Mouse (Mus musculus): Measurements from ENCODE around the gene Hist1h3a. TPM values are rescaled to one million over a fixed set of nuclear protein-coding genes. Genes with fewer than 3 reads are reported as not detected.

Hist1h3a gene
- 384 to 431 TPM (median 397 TPM) in 4 replicates for total RNA-seq (2023; ENCODE audit: inconsistent age)

GRCm38 (mm10) chr13:23761871-23762821 lies at the start of gene Hist1h3a:
TSS of gene Hist1h3a (minus strand) at chr13:23762386.

GRCm38 (mm10) chr13:23806422-23807052 lies 44.4 kb upstream of the Hist1h3a start, which contains the start of gene Slc17a2:
TSS of gene Slc17a2 (plus strand) at chr13:23806993.

GRCm38 (mm10) chr13:23769613-23770012 lies 7.4 kb upstream of the Hist1h3a start, which contains the start of gene Trim38:
TSS of gene Trim38 (plus strand) at chr13:23769913.

GRCm38 (mm10) chr13:23763586-23764323 lies 1.6 kb upstream of the Hist1h3a start, which contains the start of gene Hist1h1a:
TSS of gene Hist1h1a (plus strand) at chr13:23763666.

GRCm38 (mm10) chr13:23760972-23761864 lies 968 bp downstream of the Hist1h3a start, which contains the start of gene Hist1h4a:
TSS of gene Hist1h4a (minus strand) at chr13:23761230.

GRCm38 (mm10) chr13:23756790-23757189 lies 5.4 kb downstream of the Hist1h3a start, which contains the start of gene Hist1h4b:
TSS of gene Hist1h4b (plus strand) at chr13:23757013.

GRCm38 (mm10) chr13:23752067-23752741 lies 10.0 kb downstream of the Hist1h3a start, which contains the start of gene Hist1h3b:
TSS of gene Hist1h3b (plus strand) at chr13:23752267.

GRCm38 (mm10) chr13:23750839-23751477 lies 11.2 kb downstream of the Hist1h3a start, which contains the start of gene Hist1h2ab:
TSS of gene Hist1h2ab (plus strand) at chr13:23751126.

GRCm38 (mm10) chr13:23746201-23747080 lies 15.7 kb downstream of the Hist1h3a start, which contains the start of gene Hist1h2bb:
TSS of gene Hist1h2bb (plus strand) at chr13:23746734.

GRCm38 (mm10) chr13:23745381-23746161 lies 16.6 kb downstream of the Hist1h3a start, which contains the start of gene Hist1h3c:
TSS of gene Hist1h3c (minus strand) at chr13:23745602.

GRCm38 (mm10) chr13:23738677-23739068 lies 23.5 kb downstream of the Hist1h3a start, which contains the start of gene Hist1h1c:
TSS of gene Hist1h1c (plus strand) at chr13:23738808.

Other genes starting within 250 kb of the Hist1h3a start
- gene Hist1h4h, start 231.3 kb downstream of the Hist1h3a start, total RNA-seq (2023; ENCODE audit: inconsistent age): 380 to 493 TPM (median 419 TPM) in 4 replicates
- 18.4 to 42.2 TPM (median 32.0 TPM) in 4 replicates for gene Hist1h2af, start 228.5 kb downstream of the Hist1h3a start, total RNA-seq (2023; ENCODE audit: inconsistent age)
- 5.1 to 15.0 TPM (median 8.0 TPM) in 4 replicates for gene Hist1h3g, start 227.0 kb downstream of the Hist1h3a start, total RNA-seq (2023; ENCODE audit: inconsistent age)
- gene Hist1h2bh, start 219.0 kb downstream of the Hist1h3a start, total RNA-seq (2023; ENCODE audit: inconsistent age): 11.3 to 16.6 TPM (median 13.7 TPM) in 4 replicates
- 123 to 144 TPM (median 124 TPM) in 4 replicates for gene Hist1h3f, start 218.3 kb downstream of the Hist1h3a start, total RNA-seq (2023; ENCODE audit: inconsistent age)
- gene Hist1h4f, start 210.7 kb downstream of the Hist1h3a start, total RNA-seq (2023; ENCODE audit: inconsistent age): 90.4 to 98.1 TPM (median 92.8 TPM) in 4 replicates
- gene Hist1h1d, start 209.1 kb downstream of the Hist1h3a start, total RNA-seq (2023; ENCODE audit: inconsistent age): 25.4 to 29.9 TPM (median 27.1 TPM) in 4 replicates
- gene Hist1h3e, start 200.0 kb downstream of the Hist1h3a start, total RNA-seq (2023; ENCODE audit: inconsistent age): 304 to 393 TPM (median 327 TPM) in 4 replicates
- gene Hist1h2ae, start 191.2 kb downstream of the Hist1h3a start, total RNA-seq (2023; ENCODE audit: inconsistent age): 14.4 to 36.0 TPM (median 25.7 TPM) in 4 replicates
- 482 to 521 TPM (median 495 TPM) in 4 replicates for gene Hist1h2bg, start 191.0 kb downstream of the Hist1h3a start, total RNA-seq (2023; ENCODE audit: inconsistent age)
- gene Hist1h2bf, start 188.2 kb downstream of the Hist1h3a start, total RNA-seq (2023; ENCODE audit: inconsistent age): 216 to 268 TPM (median 252 TPM) in 4 replicates
- 41.9 to 71.0 TPM (median 49.4 TPM) in 4 replicates for gene Hist1h2ad, start 188.0 kb downstream of the Hist1h3a start, total RNA-seq (2023; ENCODE audit: inconsistent age)
- 32.2 to 49.8 TPM (median 35.5 TPM) in 4 replicates for gene Hist1h3d, start 186.6 kb downstream of the Hist1h3a start, total RNA-seq (2023; ENCODE audit: inconsistent age)
- 154 to 204 TPM (median 177 TPM) in 4 replicates for gene Hist1h4d, start 180.8 kb downstream of the Hist1h3a start, total RNA-seq (2023; ENCODE audit: inconsistent age)
- 30.3 to 38.2 TPM (median 33.1 TPM) in 4 replicates for gene Hist1h2be, start 141.3 kb downstream of the Hist1h3a start, total RNA-seq (2023; ENCODE audit: inconsistent age)
- gene Hist1h1e, start 139.8 kb downstream of the Hist1h3a start, total RNA-seq (2023; ENCODE audit: inconsistent age): 319 to 416 TPM (median 354 TPM) in 4 replicates
- 10.0 to 14.4 TPM (median 11.1 TPM) in 4 replicates for gene Hist1h2ac, start 78.4 kb downstream of the Hist1h3a start, total RNA-seq (2023; ENCODE audit: inconsistent age)
- gene Hist1h2bc, start 78.2 kb downstream of the Hist1h3a start, total RNA-seq (2023; ENCODE audit: inconsistent age): 19.7 to 31.0 TPM (median 21.7 TPM) in 4 replicates
- gene Hist1h1t, start 66.6 kb downstream of the Hist1h3a start, total RNA-seq (2023; ENCODE audit: inconsistent age): 0.77 to 1.4 TPM (median 1.1 TPM) in 3 of 4 replicates, not detected in the other
- 186 to 254 TPM (median 213 TPM) in 4 replicates for gene Hist1h4c, start 63.9 kb downstream of the Hist1h3a start, total RNA-seq (2023; ENCODE audit: inconsistent age)
- 0.69 to 2.2 TPM (median 1.4 TPM) in 4 replicates for gene Hfe, start 51.5 kb downstream of the Hist1h3a start, total RNA-seq (2023; ENCODE audit: inconsistent age)
- 908 to 1,217 TPM (median 961 TPM) in 4 replicates for gene Hist1h1c, start 23.6 kb downstream of the Hist1h3a start, total RNA-seq (2023; ENCODE audit: inconsistent age)
- 12.3 to 17.5 TPM (median 15.7 TPM) in 4 replicates for gene Hist1h3c, start 16.8 kb downstream of the Hist1h3a start, total RNA-seq (2023; ENCODE audit: inconsistent age)
- gene Hist1h2bb, start 15.7 kb downstream of the Hist1h3a start, total RNA-seq (2023; ENCODE audit: inconsistent age): 71.4 to 93.9 TPM (median 80.8 TPM) in 4 replicates
- gene Hist1h2ab, start 11.3 kb downstream of the Hist1h3a start, total RNA-seq (2023; ENCODE audit: inconsistent age): 70.2 to 102 TPM (median 85.3 TPM) in 4 replicates
- 58.2 to 88.1 TPM (median 67.4 TPM) in 4 replicates for gene Hist1h3b, start 10.1 kb downstream of the Hist1h3a start, total RNA-seq (2023; ENCODE audit: inconsistent age)
- 102 to 129 TPM (median 105 TPM) in 4 replicates for gene Hist1h4b, start 5.4 kb downstream of the Hist1h3a start, total RNA-seq (2023; ENCODE audit: inconsistent age)
- 166 to 182 TPM (median 176 TPM) in 4 replicates for gene Hist1h4a, start 1.2 kb downstream of the Hist1h3a start, total RNA-seq (2023; ENCODE audit: inconsistent age)
- gene Hist1h1a, start 1.3 kb upstream of the Hist1h3a start, total RNA-seq (2023; ENCODE audit: inconsistent age): 34.9 to 57.5 TPM (median 37.6 TPM) in 4 replicates
- not detected in 4 replicates for gene Trim38, start 7.5 kb upstream of the Hist1h3a start, total RNA-seq (2023; ENCODE audit: inconsistent age)
- gene Slc17a2, start 44.6 kb upstream of the Hist1h3a start, total RNA-seq (2023; ENCODE audit: inconsistent age): not detected in 4 replicates
- not detected in 4 replicates for gene Slc17a3, start 77.0 kb upstream of the Hist1h3a start, total RNA-seq (2023; ENCODE audit: inconsistent age)
- gene Slc17a1, start 105.4 kb upstream of the Hist1h3a start, total RNA-seq (2023; ENCODE audit: inconsistent age): not detected in 4 replicates
- gene Slc17a4, start 152.6 kb upstream of the Hist1h3a start, total RNA-seq (2023; ENCODE audit: inconsistent age): not detected in 4 replicates
- gene Hist1h2ba, start 171.8 kb upstream of the Hist1h3a start, total RNA-seq (2023; ENCODE audit: inconsistent age): not detected in 4 replicates
- not detected in 4 replicates for gene Hist1h2aa, start 172.1 kb upstream of the Hist1h3a start, total RNA-seq (2023; ENCODE audit: inconsistent age)
- gene Scgn, start 228.8 kb upstream of the Hist1h3a start, total RNA-seq (2023; ENCODE audit: inconsistent age): not detected in 4 replicates

Measured in B cell, adult (primary cell).